Mouse (Mus musculus): ENCODE results near the gene Fbxl17. TPM values are rescaled to one million over a fixed set of nuclear protein-coding genes. Genes with fewer than 3 reads are reported as not detected.

Gene Fbxl17
- polyA plus RNA-seq, 1 experiment from 2014 or later, result 9.8 TPM

GRCm38 (mm10) chr17:63119077-63119476 is 380.7 kb downstream of the Fbxl17 start:
- WGBS (ENCODE audit: missing documents), result 97% methylated on average over 7 of the region's 7 CpGs

GRCm38 (mm10) chr17:63117130-63117529 is 382.7 kb downstream of the Fbxl17 start:
- Histone ChIP-seq H3K36me3 (ENCODE audit: inconsistent target) (no peaks in the 10 kb centered on the region), H3K27ac (no peak overlapping the region), H3K79me2 (ENCODE audit: inconsistent target) (no peaks in the 10 kb centered on the region), H3K4me3 (ENCODE audit: inconsistent target) (no peak overlapping the region)
- 95% methylated on average over 5 of the region's 5 CpGs for whole genome bisulfite sequencing (ENCODE audit: missing documents)

More at GRCm38 (mm10) chr17:63119077-63119476, 380.7 kb downstream of the Fbxl17 start:
- Histone ChIP-seq H3K79me2 (ENCODE audit: inconsistent target) (no peaks in the 10 kb centered on the region), H3K27ac (no peak overlapping the region), H3K36me3 (ENCODE audit: inconsistent target) (no peaks in the 10 kb centered on the region), H3K4me3 (ENCODE audit: inconsistent target) (no peak overlapping the region)

DNA sequence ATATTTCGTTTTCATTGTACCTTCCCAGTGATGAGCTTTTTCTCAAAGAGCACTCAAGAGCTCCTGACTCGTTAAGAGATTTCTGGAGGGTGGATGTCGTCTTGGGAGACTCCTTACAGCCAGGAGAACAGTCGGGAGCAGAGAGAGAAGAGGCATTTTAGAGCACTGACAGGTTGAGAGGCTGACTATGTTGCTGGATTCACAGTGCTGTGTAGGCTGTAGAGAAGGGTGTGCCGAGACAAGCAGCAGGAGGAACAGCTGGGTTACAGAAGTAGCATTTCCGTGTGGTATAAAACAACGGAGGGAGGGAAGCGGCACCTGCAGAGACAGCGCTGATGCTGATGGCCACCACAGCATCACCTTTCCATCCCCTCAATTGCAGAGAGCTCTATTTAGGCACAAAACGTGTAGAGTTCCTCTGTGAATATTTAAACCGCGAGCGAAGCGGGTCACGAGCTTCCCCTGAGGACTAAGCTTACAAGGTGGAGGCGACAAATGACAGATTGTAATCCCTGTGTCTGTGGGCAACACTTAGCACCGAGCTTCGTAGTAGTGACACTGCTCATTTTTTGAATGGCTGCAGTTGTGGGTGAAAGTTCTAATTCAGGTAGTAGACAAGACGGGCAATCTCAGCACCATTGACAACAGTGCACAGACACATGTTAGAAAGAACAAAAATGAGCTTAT is 385.3 kb downstream of the Fbxl17 start:
- no peak overlapping the region for H3K27ac ChIP-seq
- WGBS (ENCODE audit: missing documents), result 90% methylated on average over 18 of the region's 19 CpGs
- H3K4me3 ChIP-seq (ENCODE audit: inconsistent target), result no peak overlapping the region
- H3K36me3 ChIP-seq (ENCODE audit: inconsistent target), result no peaks in the 10 kb centered on the region
- no peaks in the 10 kb centered on the region for H3K79me2 ChIP-seq (ENCODE audit: inconsistent target)

- Histone ChIP-seq H3K79me2 (ENCODE audit: inconsistent target) (no peaks in the 10 kb centered on the region), H3K36me3 (ENCODE audit: inconsistent target) (no peaks in the 10 kb centered on the region), H3K4me3 (ENCODE audit: inconsistent target) (no peak overlapping the region), H3K27ac (no peak overlapping the region)
- WGBS (ENCODE audit: missing documents), result 95% methylated on average over 5 of the region's 5 CpGs
Measured at GRCm38 (mm10) chr17:63112826-63113225, 387.0 kb downstream of the Fbxl17 start.

GRCm38 (mm10) chr17:63110994-63111393 is 388.8 kb downstream of the Fbxl17 start:
- Histone ChIP-seq H3K79me2 (ENCODE audit: inconsistent target) (no peaks in the 10 kb centered on the region), H3K36me3 (ENCODE audit: inconsistent target) (no peaks in the 10 kb centered on the region), H3K4me3 (ENCODE audit: inconsistent target) (no peak overlapping the region), H3K27ac (no peak overlapping the region)
- 97% methylated on average over 6 of the region's 6 CpGs for WGBS (ENCODE audit: missing documents)

DNA sequence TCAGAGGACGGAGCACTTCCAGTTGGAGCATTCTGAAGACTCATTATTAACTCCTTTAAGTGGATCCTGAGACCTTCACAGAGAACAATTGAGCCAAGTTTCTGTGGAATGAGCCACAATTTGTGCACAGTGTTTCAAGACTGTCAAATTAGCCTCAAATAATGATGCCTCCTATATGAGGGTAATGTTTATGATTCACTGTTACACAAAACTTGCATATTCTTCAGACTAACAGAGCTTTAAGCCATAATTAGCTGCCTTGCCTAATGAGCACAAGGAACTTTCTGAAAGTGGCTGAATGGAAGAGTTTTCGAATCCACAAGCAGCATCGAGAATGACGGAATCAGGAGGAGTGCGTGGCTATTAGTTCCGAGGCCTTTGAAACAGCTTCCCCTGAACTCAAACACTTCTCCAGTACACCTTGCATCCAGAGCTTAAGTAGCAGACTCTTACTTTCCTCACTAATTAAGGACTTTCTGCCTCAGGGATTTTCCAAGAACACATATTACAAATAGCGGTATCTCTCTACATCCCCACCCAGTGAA is 389.5 kb downstream of the Fbxl17 start:
- H3K27ac ChIP-seq, result no peak overlapping the region
- no peaks in the 10 kb centered on the region for H3K79me2 ChIP-seq (ENCODE audit: inconsistent target)
- WGBS (ENCODE audit: missing documents), result 95% methylated on average over 7 of the region's 7 CpGs
- no peaks in the 10 kb centered on the region for H3K36me3 ChIP-seq (ENCODE audit: inconsistent target)
- H3K4me3 ChIP-seq (ENCODE audit: inconsistent target), result no peak overlapping the region

DNA sequence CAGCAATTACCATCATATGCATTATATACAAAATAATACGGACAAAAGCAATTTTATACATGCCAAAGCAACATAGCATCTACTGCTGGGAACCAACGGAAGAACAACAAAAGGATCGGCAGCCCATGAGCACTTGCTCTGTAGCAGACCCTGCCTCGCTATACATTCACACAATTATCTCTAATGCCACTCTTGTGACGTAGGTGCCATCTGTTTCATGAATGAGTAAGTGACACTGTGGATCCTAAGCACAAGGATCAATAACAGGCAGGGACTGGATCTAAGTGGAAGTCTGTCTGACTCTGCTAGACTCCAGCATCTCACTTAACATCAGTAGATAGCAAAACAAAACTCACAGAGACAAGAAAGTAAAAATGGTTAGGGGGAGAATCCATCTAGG is 391.8 kb downstream of the Fbxl17 start:
- Histone ChIP-seq H3K27ac (no peak overlapping the region), H3K4me3 (ENCODE audit: inconsistent target) (no peak overlapping the region), H3K79me2 (ENCODE audit: inconsistent target) (no peaks in the 10 kb centered on the region), H3K36me3 (ENCODE audit: inconsistent target) (no peaks in the 10 kb centered on the region)
- 90% methylated on average over 5 of the region's 5 CpGs for WGBS (ENCODE audit: missing documents)

GRCm38 (mm10) chr17:63107515-63107914 is 392.3 kb downstream of the Fbxl17 start:
- 91% methylated on average over 4 of the region's 4 CpGs for WGBS (ENCODE audit: missing documents)
- Histone ChIP-seq H3K79me2 (ENCODE audit: inconsistent target) (no peaks in the 10 kb centered on the region), H3K27ac (no peak overlapping the region), H3K4me3 (ENCODE audit: inconsistent target) (no peak overlapping the region), H3K36me3 (ENCODE audit: inconsistent target) (no peaks in the 10 kb centered on the region)

DNA sequence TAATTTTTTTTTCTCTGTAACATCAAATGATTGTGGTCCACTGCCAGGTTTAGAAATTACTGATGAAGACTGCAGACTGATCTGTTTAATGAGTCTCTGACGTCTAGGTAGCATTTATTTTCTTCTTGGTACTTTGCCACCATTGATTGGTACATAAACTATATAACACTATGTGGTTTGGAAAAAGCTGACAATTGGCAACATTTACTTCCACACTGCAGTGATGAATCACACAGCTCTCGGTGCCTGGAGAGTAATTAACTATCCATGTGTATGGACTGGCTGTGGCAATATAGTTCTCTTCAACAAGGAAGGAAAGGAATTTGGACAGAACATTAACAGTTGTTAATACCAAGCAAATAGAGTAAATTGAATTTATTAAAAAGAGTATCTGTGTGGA is 404.3 kb downstream of the Fbxl17 start:
- WGBS (ENCODE audit: missing documents), result 87% methylated on average over 2 of the region's 2 CpGs
- Histone ChIP-seq H3K27ac (no peak overlapping the region), H3K79me2 (ENCODE audit: inconsistent target) (no peaks in the 10 kb centered on the region)

GRCm38 (mm10) chr17:63095017-63095416 is 404.8 kb downstream of the Fbxl17 start:
- H3K79me2 ChIP-seq (ENCODE audit: inconsistent target), result no peaks in the 10 kb centered on the region
- 94% methylated on average over 4 of the region's 4 CpGs for WGBS (ENCODE audit: missing documents)
- H3K4me3 ChIP-seq (ENCODE audit: inconsistent target), result no peak overlapping the region
- H3K27ac ChIP-seq, result no peak overlapping the region
- H3K36me3 ChIP-seq (ENCODE audit: inconsistent target), result no peaks in the 10 kb centered on the region

More for the DNA sequence above, 404.3 kb downstream of the Fbxl17 start:
- H3K4me3 ChIP-seq (ENCODE audit: inconsistent target), result no peak overlapping the region
- H3K36me3 ChIP-seq (ENCODE audit: inconsistent target), result no peaks in the 10 kb centered on the region

DNA sequence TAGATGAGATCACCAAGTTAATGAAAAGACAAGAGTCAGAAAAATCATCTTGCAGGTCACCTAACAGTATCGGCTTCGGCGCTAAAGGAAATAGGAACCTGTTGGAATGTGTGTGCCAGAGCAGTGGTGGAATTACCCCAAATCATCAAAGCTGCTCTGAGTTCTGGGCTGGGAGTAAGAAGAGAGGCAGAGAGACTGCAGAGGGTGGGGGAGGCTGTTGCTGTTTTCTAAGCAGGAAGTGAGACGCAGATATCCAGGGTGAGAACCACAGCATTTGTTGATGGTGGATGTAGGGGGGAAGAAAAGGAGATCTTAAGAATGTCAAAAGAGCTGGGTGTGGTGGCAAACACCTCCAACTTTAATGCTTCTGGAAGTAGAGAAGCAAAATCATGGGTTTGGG is 406.6 kb downstream of the Fbxl17 start:
- 44% methylated on average over 4 of the region's 4 CpGs for WGBS (ENCODE audit: missing documents)
- H3K27ac ChIP-seq, result no peak overlapping the region
- no peaks in the 10 kb centered on the region for H3K36me3 ChIP-seq (ENCODE audit: inconsistent target)
- H3K4me3 ChIP-seq (ENCODE audit: inconsistent target), result no peak overlapping the region
- H3K79me2 ChIP-seq (ENCODE audit: inconsistent target), result no peaks in the 10 kb centered on the region

- 52% methylated on average over 6 of the region's 6 CpGs for WGBS (ENCODE audit: missing documents)
- no peaks in the 10 kb centered on the region for H3K36me3 ChIP-seq (ENCODE audit: inconsistent target)
- no peaks in the 10 kb centered on the region for H3K79me2 ChIP-seq (ENCODE audit: inconsistent target)
- H3K4me3 ChIP-seq (ENCODE audit: inconsistent target), result no peak overlapping the region
- no peak overlapping the region for H3K27ac ChIP-seq
Measured at GRCm38 (mm10) chr17:63092774-63093173, 407.0 kb downstream of the Fbxl17 start.

GRCm38 (mm10) chr17:63090112-63090511 is 409.7 kb downstream of the Fbxl17 start:
- WGBS (ENCODE audit: missing documents), result 88% methylated on average over 2 of the region's 3 CpGs
- Histone ChIP-seq H3K4me3 (ENCODE audit: inconsistent target) (no peak overlapping the region), H3K36me3 (ENCODE audit: inconsistent target) (no peaks in the 10 kb centered on the region), H3K79me2 (ENCODE audit: inconsistent target) (no peaks in the 10 kb centered on the region), H3K27ac (no peak overlapping the region)

- Histone ChIP-seq H3K4me3 (ENCODE audit: inconsistent target) (no peak overlapping the region), H3K27ac (no peak overlapping the region), H3K79me2 (ENCODE audit: inconsistent target) (no peaks in the 10 kb centered on the region), H3K36me3 (ENCODE audit: inconsistent target) (no peaks in the 10 kb centered on the region)
- WGBS (ENCODE audit: missing documents), result 94% methylated on average over 10 of the region's 10 CpGs
Measured at GRCm38 (mm10) chr17:63087265-63087664, 412.6 kb downstream of the Fbxl17 start.

DNA sequence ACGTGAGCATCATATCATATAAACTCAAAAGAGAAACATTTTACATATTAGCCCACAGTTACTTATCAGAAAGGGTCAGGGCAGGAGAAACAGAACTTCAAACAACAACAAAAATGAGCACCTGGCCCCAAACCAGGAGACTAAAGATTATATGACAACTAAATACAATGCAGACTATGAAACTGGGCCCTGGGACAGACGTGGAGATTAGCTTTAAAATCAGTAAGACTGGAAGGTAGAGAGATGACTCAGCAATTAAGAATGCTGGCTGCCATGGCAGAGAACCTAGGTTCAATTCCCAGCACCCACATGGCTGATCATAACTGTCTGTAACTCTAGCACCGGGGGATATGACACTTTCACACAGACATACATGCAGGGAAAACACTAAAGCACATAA is 413.3 kb downstream of the Fbxl17 start:
- Histone ChIP-seq H3K27ac (no peak overlapping the region), H3K79me2 (ENCODE audit: inconsistent target) (no peaks in the 10 kb centered on the region), H3K4me3 (ENCODE audit: inconsistent target) (no peak overlapping the region), H3K36me3 (ENCODE audit: inconsistent target) (no peaks in the 10 kb centered on the region)
- 83% methylated on average over 3 of the region's 3 CpGs for WGBS (ENCODE audit: missing documents)
